Mouse (Mus musculus): ENCODE data around the gene Pi4k2b.

Pi4k2b gene

DNA sequence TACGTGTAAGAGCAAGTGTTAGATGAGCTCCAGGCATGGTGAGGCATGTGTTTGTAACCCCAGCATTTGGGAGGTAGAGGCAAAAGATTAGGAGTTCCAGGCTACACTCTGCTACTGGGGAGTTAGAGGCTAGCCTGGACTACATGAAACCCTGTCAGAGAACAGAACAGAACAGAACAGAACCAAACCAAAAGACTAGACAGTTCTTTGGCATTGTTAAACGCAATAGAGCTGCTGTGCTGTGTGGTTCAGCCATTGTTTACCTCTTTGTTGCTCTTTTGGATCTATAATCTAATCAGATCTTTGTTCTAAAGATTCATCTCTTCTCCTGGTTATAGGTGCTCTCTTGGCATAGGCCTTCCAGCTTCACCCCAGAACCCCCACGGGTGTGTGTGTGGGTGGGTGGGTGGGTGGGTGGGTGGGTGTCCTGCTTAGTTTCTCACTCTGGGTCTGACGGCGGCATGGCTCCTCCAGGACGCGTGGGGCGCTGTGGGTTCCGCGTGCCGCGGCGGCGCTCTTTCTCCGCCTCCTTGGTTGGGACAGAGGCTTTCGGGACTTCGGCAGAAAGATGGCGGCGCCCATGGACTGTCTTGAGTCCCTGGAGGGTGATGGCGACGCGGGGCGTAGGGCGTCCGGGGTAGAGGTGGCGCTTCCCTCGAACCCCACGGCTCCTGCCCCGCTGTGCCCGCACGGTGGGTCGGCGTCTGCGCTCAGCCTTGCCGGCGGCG is 41.3 kb downstream of the Pi4k2b start:
- DNase-seq = peak; percentile 86

DNA sequence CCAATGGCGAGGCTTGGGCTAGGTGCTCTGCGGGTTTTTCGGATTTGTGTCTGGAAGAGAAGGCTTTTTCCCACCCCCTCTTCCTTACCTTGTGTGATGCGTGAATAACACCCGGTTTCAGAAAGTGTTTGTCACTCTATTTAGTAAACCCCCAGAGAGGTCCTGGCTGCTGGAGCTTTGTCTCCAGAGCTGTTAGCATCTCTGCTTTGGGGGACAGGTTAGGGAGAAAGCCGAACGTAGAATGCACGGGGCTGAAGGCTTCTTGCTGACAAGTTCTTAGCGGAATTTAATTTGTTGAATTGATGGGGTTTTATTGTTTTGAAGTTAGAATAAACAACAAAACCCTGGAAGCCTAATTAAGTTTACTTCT is 41.9 kb downstream of the Pi4k2b start:
- DNase-seq = no peak

DNA sequence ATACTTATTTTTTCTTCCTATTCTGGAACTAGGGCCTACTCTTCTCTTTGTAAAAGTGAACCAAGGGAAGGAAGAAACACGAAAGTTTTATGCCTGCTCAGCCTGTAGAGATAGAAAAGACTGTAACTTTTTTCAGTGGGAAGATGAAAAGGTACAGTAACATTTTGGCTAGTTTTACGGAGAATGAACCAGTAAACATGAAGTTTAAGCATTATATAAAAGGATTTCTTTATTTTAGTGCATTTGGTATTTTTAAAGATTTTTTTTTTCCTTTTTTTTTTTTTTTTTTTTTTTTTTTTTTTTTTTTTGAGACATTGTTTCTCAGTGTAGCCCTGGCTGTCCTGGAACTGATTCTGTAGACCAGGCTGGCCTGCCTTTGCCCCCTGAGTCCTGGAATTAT is 42.6 kb downstream of the Pi4k2b start:
- DNase-seq = no peak

DNA sequence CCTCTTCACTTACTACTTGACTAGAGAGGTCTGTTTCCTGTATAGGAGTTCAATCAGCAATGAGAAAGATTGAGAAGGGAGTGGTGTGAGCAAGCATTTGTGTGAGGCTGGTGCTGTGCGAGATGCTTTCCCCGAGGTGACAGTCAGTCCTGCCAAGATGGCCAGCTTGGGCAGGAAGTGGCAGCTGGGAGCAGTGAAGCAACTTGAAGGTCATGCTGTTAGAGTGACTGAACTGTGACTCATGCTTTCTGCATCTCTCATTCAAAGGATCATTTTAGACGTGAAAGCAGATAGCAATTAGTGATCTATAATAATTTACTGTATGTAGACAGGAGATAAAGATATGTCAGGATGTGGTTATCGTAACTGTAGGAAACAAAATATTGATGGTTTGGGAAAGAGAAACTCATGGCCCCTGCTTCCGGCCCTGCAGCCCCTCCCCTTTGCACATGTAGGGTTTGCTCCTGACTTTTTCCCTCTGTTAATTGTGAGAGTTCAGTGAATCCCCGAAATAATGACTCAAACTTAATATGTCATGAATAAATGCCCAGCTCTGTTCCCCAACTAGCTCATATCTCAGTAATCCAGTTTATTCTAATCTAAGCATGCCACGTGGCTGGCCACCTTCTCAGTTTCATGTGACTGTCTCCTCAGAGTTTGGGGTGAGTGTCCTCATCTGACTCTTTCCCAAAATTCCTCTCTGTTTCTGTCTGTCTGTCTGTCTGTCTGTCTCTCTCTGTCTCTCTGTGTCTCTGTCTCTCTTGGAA is 45.4 kb downstream of the Pi4k2b start:
- no peak for DNase-seq

DNA sequence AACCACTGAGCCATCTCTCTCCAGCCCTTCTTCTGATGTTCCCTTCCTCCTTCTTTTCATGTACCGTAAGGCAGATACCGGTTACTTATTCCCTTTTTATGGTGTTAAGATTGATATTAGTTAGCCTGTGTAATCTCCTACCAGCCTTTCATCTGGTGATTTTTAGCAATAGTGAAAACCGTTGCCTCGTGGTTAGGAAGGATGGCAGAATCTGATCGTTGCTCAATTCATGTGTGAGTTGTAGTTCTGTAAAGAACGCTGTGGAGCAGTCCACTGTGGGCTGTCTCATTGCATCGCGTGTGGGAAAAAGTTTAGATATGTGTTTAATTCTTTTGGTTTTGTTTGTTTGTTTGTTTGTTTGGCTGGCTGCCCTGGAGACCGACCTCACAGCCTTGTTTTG is 51.9 kb downstream of the Pi4k2b start:
- DNase-seq = no peak

DNA sequence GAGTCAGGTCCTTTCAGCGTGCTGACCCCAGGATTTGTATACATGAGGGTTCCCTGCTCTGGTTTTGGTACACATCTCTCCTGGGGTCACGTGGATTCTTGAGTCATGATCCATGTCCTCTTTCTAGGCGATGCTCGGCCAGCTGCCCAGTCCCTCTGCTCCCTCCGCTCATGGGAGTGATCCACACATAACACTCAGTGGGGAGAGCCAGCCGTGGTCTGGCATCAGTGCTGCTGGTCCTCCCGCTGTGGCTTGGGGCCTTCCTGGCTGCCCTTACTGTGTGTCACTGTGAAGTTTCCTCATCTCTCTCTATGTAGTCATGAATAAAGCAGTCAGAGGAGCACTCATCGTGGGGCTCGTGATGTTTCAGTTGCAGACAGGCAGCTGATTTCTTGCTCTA is 52.7 kb downstream of the Pi4k2b start:
- no peak for DNase-seq

DNA sequence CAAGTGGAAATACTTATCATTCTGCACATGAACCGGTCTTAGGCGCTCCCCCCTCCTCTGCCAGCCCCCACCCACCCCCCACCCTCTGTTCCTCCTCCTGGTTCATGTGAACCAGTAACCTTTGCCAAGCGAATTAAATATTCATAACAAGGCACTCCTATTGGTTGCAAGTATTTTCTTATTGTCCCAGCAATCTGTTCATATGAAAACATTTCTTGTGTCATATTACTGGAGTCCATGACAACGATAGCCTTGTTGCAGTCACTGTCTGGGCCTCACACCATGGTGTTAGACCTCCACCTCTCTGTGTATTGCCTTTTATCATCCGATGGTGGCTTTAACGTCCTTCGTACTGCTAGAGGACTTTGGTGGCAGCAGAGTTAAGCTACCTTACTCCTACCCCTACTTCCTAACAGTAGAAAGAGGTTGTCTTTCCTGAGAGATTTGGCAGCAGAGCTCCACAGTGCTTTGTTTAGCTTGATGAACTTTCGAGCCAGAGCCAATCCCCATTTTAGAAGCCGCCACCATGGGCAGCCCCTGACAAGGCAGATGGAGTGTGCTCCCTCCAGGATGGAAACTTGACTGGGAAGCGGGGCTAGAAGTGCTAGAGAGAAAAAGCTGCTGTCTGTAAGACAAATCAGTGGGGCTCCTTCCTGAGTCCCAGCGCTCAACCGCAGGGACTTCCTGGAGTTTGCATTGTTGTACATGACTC is 58.1 kb downstream of the Pi4k2b start:
- no peak for DNase-seq

DNA sequence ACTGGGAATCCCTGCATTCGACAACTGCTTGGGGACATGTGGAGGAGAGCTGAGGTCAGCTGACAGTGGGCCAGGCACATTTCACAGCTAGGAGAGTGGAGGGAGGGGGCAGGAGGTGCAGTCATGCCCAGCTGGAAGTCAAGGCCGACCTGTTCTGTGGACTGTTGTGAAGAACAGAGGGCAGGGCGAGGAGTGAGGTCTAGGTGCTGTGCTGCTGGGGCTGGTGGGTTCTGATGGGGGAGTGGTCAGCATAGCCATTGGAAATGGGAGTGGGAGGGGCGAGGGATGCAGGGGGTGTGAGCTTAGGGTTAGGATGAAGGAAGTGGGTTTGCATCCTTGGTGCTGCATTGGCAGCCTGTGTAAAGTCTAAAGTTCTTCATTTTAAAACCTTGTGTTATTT is 64.4 kb downstream of the Pi4k2b start:
- no peak for DNase-seq

DNA sequence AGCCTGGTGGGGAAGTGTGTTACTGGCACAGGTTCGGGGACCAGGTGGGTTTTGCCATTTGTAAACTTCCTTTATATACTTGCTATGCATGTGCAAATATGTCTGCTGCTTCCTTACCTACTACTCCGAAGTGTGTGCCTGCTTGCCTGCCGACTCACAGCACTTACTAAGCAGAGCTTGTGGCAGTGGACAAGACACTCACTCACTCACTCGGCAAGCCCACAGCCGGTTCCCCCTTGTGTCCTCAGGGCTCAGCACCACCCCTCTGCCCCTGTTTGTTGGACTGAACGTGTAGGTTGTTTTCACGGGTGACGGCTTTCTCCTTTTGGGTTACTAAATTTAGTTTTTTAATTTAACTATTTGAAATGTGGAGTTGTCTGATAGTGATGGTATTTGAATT is 65.0 kb downstream of the Pi4k2b start:
- no peak for DNase-seq

DNA sequence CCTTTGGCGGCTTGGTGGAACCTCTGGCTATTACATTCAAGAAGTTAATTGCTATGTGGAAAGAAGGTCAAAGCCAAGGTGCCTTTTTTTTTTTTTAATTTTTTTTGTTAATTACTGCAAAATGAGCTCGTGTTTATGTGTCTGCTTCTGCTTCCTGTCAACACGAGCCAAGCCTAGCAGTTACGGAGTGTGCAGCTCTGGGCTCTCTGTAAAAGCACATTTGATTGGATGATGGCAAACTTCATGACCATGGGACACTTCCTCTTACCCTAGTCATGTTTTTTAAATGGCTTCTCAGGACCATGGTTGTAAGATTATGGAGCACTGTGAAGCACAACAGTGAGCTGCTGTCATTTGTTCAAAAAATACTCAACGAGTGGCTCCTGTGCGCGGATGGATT is 65.7 kb downstream of the Pi4k2b start:
- DNase-seq = no peak

DNA sequence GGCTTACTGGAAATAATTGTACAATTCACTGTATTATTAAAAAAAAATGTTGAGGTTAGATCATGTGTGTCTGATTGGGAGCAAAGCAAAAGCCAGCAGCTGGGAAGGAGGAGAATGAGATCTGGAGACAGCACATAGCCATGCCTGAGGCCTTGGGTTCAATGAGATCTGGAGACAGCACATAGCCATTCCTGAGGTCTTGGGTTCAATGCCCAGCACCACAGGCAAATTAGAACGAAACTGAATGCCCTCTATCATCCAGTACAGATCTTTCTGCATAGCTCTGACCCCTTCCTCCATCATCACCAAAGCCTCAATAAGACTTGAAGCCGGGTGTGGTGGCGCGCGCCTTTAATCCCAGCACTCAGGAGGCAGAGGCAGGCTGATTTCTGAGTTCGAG is 69.1 kb downstream of the Pi4k2b start:
- DNase-seq = no peak

DNA sequence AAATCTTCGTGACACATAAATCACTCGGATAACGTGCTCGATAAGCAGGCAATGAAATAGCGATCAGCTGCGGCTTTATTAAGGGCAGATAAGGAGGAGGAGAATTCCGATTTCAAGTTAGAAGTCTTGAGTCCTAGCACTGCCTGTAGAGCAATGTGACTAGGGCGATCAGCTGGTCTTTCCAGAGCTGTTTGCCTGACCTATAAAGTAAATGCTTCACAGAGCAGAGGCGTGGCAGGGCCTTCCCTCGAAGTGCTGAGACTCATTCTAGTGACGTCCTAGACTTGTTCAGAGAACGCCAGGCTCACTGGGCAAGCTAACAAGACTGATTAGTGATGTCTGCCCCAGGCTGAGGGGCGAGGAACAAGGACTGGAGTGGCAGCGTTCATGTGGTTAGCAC is 69.7 kb downstream of the Pi4k2b start:
- DNase-seq = no peak

DNA sequence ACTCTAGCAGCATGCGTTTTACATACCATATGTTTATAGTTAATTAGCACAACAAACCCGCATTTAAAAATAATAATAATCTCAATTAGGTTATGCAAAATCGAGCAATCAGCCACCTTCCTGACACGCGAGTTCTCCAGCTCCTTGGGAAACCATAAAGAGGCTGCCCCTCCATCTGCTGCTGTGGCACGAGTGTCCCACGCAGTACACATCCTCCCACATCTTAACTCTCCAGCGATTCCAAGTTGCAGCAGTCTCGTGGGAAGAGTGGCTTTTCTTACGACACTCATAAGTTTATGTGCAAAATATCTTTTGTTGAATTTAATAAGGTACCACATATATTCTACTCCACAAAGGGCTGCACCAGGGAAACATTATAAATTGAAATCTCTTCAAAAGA is 71.1 kb downstream of the Pi4k2b start:
- no peak for DNase-seq

DNA sequence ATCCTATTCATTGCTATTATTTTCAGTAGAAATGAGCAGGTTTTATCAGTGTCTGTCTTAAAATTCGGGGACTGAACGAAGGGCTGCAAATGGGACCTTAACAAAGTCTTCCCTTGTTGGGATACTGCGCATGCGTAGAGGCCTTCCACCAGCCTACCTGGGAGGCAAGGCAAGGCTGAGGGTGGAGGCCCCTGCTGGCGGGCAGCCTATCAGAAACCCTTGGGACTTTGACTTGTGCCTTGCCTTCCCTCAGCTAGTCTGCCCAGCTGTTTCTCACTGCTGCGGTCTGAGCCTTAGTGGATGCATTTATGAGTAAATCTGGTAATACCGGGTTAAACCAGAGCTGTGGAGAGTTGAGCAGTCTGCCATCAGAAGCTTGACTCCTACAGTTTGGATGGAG is 71.9 kb downstream of the Pi4k2b start:
- DNase-seq = no peak

DNA sequence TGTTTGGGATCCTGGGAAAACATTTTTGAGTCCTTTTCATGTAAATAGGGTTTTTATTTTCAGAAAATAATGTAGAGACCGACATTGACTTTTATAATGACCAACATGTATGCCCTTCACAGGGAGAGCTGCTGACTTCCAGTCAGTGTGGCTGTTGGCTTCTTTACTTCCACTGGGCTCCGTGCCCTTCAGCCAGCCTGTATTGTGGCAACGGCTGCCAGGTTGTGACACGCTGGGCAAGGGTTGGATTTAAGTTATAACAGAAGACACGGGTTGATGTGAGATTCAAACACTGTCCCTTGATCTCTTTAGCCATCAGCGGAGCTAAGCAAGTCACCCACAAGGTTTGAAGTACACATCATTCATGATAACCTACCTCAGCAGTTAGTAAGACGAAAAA is 77.3 kb downstream of the Pi4k2b start:
- DNase-seq = no peak

Data from thymus, postnatal 25 days (tissue).